Mouse (Mus musculus) left cerebral cortex, adult 8-10 months (tissue): ENCODE measurements around the gene Samsn1. TPM values are rescaled to one million over a fixed set of nuclear protein-coding genes. Genes with fewer than 3 reads are reported as not detected.

Source experiments
- DNase-seq, 2 experiments: peaks; one replicate each; pipeline ENCODE4 v3.0.0; 2022; ENCODE audit warnings: low spot score in 2 of 2
- total RNA-seq, 4 experiments: library from RNA; stranded (reverse); gene quantifications; 2 replicates each; pipeline ENCODE4 v1.2.4; 2022

The Samsn1 gene
- total RNA-seq, 4 experiments from 2014 or later, result 1.7 to 6.3 (median 2.9) TPM

GRCm38 (mm10) chr16:75961036-75961435 is 61.0 kb downstream of the Samsn1 start:
- no peak for DNase-seq

GRCm38 (mm10) chr16:75933357-75933756 is 88.7 kb downstream of the Samsn1 start:
- DNase-seq, result no peak

GRCm38 (mm10) chr16:75930222-75930553 is 91.9 kb downstream of the Samsn1 start:
- DNase-seq, result no peak

- no peak for DNase-seq
Observed at GRCm38 (mm10) chr16:75929536-75930221, 92.4 kb downstream of the Samsn1 start.

- no peak for DNase-seq
Observed at GRCm38 (mm10) chr16:75926511-75926910, 95.6 kb downstream of the Samsn1 start.

- DNase-seq, result no peak
Observed at GRCm38 (mm10) chr16:75920870-75921269, 101.2 kb downstream of the Samsn1 start.

- no peak for DNase-seq
Observed at GRCm38 (mm10) chr16:75919298-75919697, 102.8 kb downstream of the Samsn1 start.

GRCm38 (mm10) chr16:75917712-75918111 is 104.4 kb downstream of the Samsn1 start:
- no peak for DNase-seq

GRCm38 (mm10) chr16:75912051-75912450 is 110.0 kb downstream of the Samsn1 start:
- DNase-seq, result no peak

GRCm38 (mm10) chr16:75908635-75909494 is 113.2 kb downstream of the Samsn1 start:
- no peak for DNase-seq

GRCm38 (mm10) chr16:75906790-75907189 is 115.3 kb downstream of the Samsn1 start:
- DNase-seq, result no peak

GRCm38 (mm10) chr16:75906260-75906659 is 115.8 kb downstream of the Samsn1 start:
- no peak for DNase-seq

- no peak for DNase-seq
Observed at GRCm38 (mm10) chr16:75905324-75905723, 116.8 kb downstream of the Samsn1 start.

- DNase-seq, result no peak
Observed at GRCm38 (mm10) chr16:75904072-75904471, 118.0 kb downstream of the Samsn1 start.

- DNase-seq, result no peak
Observed at GRCm38 (mm10) chr16:75903028-75903427, 119.1 kb downstream of the Samsn1 start.

GRCm38 (mm10) chr16:75899885-75900620 is 122.0 kb downstream of the Samsn1 start:
- no peak for DNase-seq

GRCm38 (mm10) chr16:75897828-75898367 is 124.2 kb downstream of the Samsn1 start:
- no peak for DNase-seq

- no peak for DNase-seq
Observed at GRCm38 (mm10) chr16:75894263-75894901, 127.7 kb downstream of the Samsn1 start.

- no peak for DNase-seq
Observed at GRCm38 (mm10) chr16:75893470-75893869, 128.6 kb downstream of the Samsn1 start.

GRCm38 (mm10) chr16:75889081-75889646 is 132.9 kb downstream of the Samsn1 start:
- DNase-seq, result no peak

- DNase-seq, result no peak
Observed at GRCm38 (mm10) chr16:75887203-75887602, 134.9 kb downstream of the Samsn1 start.
